Mouse (Mus musculus) ES-Bruce4 (cell line): ENCODE data around the gene Ctsk.

Source experiments
- CTCF ChIP-seq: IDR thresholded peaks from one replicate; pipeline ENCODE4 v1.8.1; 2011; ENCODE audit warnings: low read depth, low read length
- POLR2A ChIP-seq: IDR thresholded peaks from one replicate; pipeline ENCODE4 v1.8.1; 2011; ENCODE audit warnings: low read length; ENCODE audit not compliant: insufficient read depth

DNA sequence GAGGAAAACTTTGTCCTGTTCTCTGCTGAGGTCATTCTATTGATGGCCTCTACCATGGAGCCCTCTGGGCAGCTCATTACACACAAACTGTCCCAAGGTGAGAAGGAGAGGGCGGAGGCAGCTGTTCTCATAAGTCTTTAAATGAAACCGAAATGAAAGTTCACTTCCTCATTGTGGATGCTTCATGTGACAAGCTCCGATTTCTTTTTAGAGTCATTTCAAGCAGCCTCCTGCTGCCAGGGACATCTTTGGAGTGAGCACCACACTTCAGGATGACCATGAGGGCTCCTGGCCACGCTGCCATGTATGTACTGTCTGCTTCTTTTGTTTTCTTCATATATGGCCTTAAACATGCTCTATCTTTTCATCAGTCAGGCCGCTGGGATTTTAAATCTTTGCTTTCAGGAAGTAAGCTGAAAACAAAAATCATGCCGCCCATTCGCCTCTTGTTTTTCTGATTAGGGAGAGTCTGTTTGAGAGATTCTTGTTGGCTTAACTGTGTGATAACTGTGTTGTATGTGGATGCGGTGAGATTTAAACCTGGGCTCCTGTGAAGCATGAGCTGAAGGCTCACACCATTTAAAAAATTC lies 27.7 kb downstream of the Ctsk start, which contains the start of gene Ctss:
- TF ChIP-seq CTCF: no peak
- no peak for TF ChIP-seq POLR2A
